Mouse (Mus musculus) C2C12 (cell line): Measurements from ENCODE around the gene Crocc.

Source experiments
- CEBPB ChIP-seq: IDR thresholded peaks from one replicate; pipeline ENCODE4 v1.6.1; 2011; ENCODE audit warnings: low read depth, mild to moderate bottlenecking, control low read depth, moderate library complexity
- CTCF ChIP-seq: IDR thresholded peaks from one replicate; pipeline ENCODE4 v1.5.1; 2011; ENCODE audit not compliant: control insufficient read depth, insufficient read depth, insufficient read length
- FOSL1 ChIP-seq: IDR thresholded peaks from one replicate; pipeline ENCODE4 v1.8.0; 2011; ENCODE audit warnings: mild to moderate bottlenecking, low read length; ENCODE audit not compliant: poor library complexity, insufficient read depth, severe bottlenecking
- MAX ChIP-seq: IDR thresholded peaks from one replicate; pipeline ENCODE4 v1.6.1; 2011; ENCODE audit warnings: mild to moderate bottlenecking, control low read depth
- MYOD1 ChIP-seq: IDR thresholded peaks from one replicate; pipeline ENCODE4 v1.6.1; 2011; ENCODE audit warnings: low read depth; ENCODE audit not compliant: control insufficient read depth, insufficient read length
- MYOG ChIP-seq: IDR thresholded peaks from one replicate; pipeline ENCODE4 v1.6.1; 2011; ENCODE audit not compliant: control insufficient read depth, insufficient read length; ENCODE audit errors: extremely low read depth
- USF1 ChIP-seq: IDR thresholded peaks from one replicate; pipeline ENCODE4 v1.6.1; 2011; ENCODE audit warnings: low read depth, mild to moderate bottlenecking, control low read depth, moderate library complexity

GRCm38 (mm10) chr4:140987476-140987875, 72.9 kb downstream of the Crocc start:
- TF ChIP-seq CTCF (no peak), FOSL1 (no peak), MAX (no peak), USF1 (no peak), MYOD1 (no peak), MYOG (no peak), CEBPB (no peak)
